Mouse (Mus musculus) adrenal gland, postnatal 0 days (tissue): ENCODE results near the gene Gm3685. TPM values are rescaled to one million over a fixed set of nuclear protein-coding genes. Genes with fewer than 3 reads are reported as not detected.

Source experiments
- polyA plus RNA-seq: library from polyadenylated mRNA; unstranded; fragments of >200 nt; fragmentation: Nextera tagmentation; extraction: Ambion mirVana; gene quantifications from 2 replicates; pipeline ENCODE4 v1.2.1, GENCODE M21; 2015

Gm3685 gene
- not detected in 2 replicates for polyA plus RNA-seq

DNA sequence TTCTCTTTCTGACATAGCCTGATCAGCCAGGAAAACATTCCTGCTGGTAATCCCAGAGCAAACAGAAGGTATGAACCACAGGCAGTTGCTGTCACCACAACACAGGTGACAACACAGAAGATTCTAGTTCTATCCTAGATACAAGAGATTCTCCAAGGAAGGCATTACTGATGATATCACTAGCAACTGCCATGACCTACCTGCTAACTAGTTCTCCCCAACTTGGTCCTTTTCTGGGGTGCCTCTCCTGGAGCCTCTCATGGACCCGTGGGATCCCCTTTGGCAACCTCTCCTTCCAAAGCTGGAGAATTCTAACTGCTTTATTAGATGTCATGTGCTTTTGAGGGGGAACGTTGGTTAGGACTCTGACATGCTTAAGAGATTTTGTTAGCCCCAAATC, at the start of gene Gm3685:
Gene Gm3685, minus strand, starts transcription at position 101 of the 400 bp plus-strand sequence.

GRCm38 (mm10) chr14:7026781-7027749, 17.7 kb downstream of the Gm3685 start, which contains the start of gene Gm10406:
TSS of gene Gm10406 (minus strand) at chr14:7027449.

Other genes starting within 250 kb of the Gm3685 start
- not detected in 2 replicates for gene Gm3642, start 204.7 kb downstream of the Gm3685 start, polyA plus RNA-seq
- 0.22 and 0.65 TPM in 2 replicates for gene Gm3667, start 155.0 kb downstream of the Gm3685 start, polyA plus RNA-seq
- gene Gm6356, start 71.2 kb downstream of the Gm3685 start, polyA plus RNA-seq = not detected in 2 replicates
- gene Gm10406, start 17.5 kb downstream of the Gm3685 start, polyA plus RNA-seq = 0.14 and 0.54 TPM in 2 replicates
- 0.35 and 0.43 TPM in 2 replicates for gene Gm3696, start 55.7 kb upstream of the Gm3685 start, polyA plus RNA-seq
- not detected in 2 replicates for gene Gm6676, start 80.4 kb upstream of the Gm3685 start, polyA plus RNA-seq
- gene Gm3512, start 129.6 kb upstream of the Gm3685 start, polyA plus RNA-seq = 0.57 and 0.97 TPM in 2 replicates
- gene Gm16434, start 149.6 kb upstream of the Gm3685 start, polyA plus RNA-seq = not detected in 2 replicates
- gene Gm3727, start 219.7 kb upstream of the Gm3685 start, polyA plus RNA-seq = not detected in 2 replicates